Mouse (Mus musculus): ENCODE measurements around the gene Best3. TPM values are rescaled to one million over a fixed set of nuclear protein-coding genes. Genes with fewer than 3 reads are reported as not detected.

Gene Best3
- polyA plus RNA-seq (2015; fragmentation: Nextera tagmentation; extraction: Ambion mirVana): 0.09 and 0.19 TPM in 2 replicates

GRCm38 (mm10) chr10:116986264-116987082 is at the start of gene Best3:
Best3 (plus strand) TSS chr10:116986314.

DNA sequence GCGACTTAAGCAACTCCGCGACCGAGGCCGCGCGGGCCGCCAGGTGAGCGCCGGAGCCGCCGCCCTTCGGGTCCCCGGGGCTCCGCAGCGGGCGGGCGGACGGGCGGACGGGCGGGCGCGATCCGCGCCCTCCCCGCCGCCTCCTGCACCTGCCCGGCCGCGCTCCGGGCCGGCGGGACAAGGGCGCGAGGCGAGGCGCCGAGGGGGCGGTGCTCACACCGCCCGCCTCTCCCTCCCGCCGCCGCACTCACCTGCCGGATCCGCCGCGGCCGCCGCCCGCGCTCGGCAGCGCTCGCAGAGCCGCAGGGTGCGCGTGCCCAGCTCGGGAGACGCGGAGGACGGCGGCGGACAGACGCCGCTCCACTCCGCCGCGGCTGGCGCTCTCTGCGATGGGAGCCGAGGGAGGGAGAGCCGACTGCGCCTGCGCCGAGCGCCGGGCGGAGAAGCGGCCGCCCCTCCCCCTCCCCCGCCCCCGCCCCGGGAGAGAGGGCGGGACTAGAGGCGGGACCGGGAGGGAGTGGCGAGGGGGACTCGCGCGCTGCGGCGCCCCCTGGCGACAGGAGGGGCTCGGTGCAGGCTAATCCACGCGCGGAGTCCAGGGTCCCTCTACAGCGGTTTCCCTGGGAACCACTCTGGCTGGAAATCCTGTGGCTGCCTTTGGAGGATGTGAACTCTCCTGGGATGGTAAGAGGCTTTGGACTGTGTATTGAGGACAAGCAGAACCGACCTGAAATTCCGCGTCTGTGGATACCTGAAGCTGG is 35.9 kb upstream of the Best3 start, which contains the start of gene Rab3ip:
Gene Rab3ip (minus strand): TSS at position 761 of the 761 bp plus-strand sequence.

DNA sequence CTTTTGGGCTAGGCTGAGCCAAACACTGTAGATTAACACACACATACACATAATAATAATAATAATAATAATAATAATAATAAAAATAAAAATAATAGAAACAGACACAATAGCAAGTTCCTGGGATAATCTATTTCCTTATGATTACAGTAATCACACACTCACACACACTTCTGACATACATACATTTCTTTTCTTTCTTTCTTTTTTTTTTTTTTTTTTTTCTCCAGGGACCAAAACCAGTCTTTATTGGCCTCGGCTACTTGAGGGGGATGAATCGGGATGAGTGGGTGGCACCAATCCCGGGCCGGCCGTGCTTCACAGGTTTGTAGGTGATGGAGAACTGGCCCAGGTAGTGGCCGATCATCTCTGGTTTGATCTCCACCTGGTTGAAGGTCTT is 13.6 kb upstream of the Best3 start, which contains the start of gene Gm10271:
Gene Gm10271 (minus strand): TSS at position 101 of the 400 bp plus-strand sequence.

DNA sequence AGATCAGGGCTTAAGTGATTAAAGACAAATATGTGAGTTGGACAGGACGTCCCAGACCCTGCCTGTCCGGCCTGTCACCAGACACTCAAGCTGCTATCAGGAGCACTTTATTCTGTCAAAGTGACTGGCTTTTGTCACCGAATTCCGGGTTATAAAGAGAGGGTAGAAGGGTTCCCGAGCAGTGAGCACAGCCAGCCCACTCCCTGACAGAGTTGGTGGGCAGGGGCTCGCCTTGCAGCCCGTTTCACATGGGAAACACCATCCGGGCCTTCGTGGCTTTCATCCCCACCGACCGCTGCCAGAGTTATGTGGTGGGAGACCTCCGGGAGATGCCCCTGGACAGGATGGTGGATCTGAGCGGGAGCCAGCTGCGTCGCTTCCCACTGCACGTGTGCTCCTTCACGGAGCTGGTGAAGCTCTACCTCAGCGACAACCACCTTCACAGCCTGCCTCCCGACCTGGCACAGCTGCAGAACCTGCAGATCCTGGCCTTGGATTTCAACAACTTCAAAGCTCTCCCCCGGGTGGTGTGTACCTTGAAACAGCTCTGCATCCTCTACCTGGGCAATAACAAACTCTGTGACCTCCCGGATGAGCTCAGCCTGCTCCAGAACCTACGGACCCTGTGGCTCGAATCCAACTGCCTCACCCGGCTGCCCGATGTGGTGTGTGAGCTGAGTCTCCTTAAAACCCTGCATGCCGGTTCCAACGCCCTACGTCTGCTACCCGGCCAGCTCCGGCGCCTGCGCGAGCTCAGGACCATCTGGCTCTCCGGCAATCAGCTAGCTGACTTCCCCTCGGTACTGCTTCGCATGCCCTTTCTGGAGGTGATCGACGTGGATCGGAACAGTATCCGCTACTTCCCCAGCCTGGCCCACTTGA is 59.3 kb downstream of the Best3 start, which contains the start of gene Lrrc10:
Gene Lrrc10 (plus strand): TSS at position 167 of the 882 bp plus-strand sequence.

GRCm38 (mm10) chr10:117063254-117064021 is 77.3 kb downstream of the Best3 start, which contains the start of gene Cct2:
Cct2 (minus strand) TSS chr10:117063814.

Other genes with a start within 250 kb of the Best3 start
- gene Myrfl, start 89.4 kb upstream of the Best3 start, polyA plus RNA-seq (2015; fragmentation: Nextera tagmentation; extraction: Ambion mirVana): 0.11 TPM in 1 of 2 replicates, not detected in the other
- 37.9 and 40.5 TPM in 2 replicates for gene Rab3ip, start 35.5 kb upstream of the Best3 start, polyA plus RNA-seq (2015; fragmentation: Nextera tagmentation; extraction: Ambion mirVana)
- not detected in 2 replicates for gene Gm10271, start 13.7 kb upstream of the Best3 start, polyA plus RNA-seq (2015; fragmentation: Nextera tagmentation; extraction: Ambion mirVana)
- gene Lrrc10, start 59.0 kb downstream of the Best3 start, polyA plus RNA-seq (2015; fragmentation: Nextera tagmentation; extraction: Ambion mirVana): 0.17 TPM in 1 of 2 replicates, not detected in the other
- 200 and 216 TPM in 2 replicates for gene Cct2, start 77.5 kb downstream of the Best3 start, polyA plus RNA-seq (2015; fragmentation: Nextera tagmentation; extraction: Ambion mirVana)
- 16.5 and 17.2 TPM in 2 replicates for gene Frs2, start 162.2 kb downstream of the Best3 start, polyA plus RNA-seq (2015; fragmentation: Nextera tagmentation; extraction: Ambion mirVana)
- gene Yeats4, start 238.2 kb downstream of the Best3 start, polyA plus RNA-seq (2015; fragmentation: Nextera tagmentation; extraction: Ambion mirVana): 72.5 and 73.4 TPM in 2 replicates